Mouse (Mus musculus) megakaryocyte, embryonic 14.5 days (primary cell): Measurements from ENCODE around the gene 2610008E11Rik. TPM values are rescaled to one million over a fixed set of nuclear protein-coding genes. Genes with fewer than 3 reads are reported as not detected.
"Not testable (repeated sequence)": the region's sequence is repeated elsewhere in the genome, so short reads cannot be mapped to it uniquely, and the experiment has no call there.

Experiments
- H3K27me3 ChIP-seq: replicated peaks from 2 replicates; pipeline ENCODE3; 2012; ENCODE audit warnings: inconsistent platforms
- H3K36me3 ChIP-seq: replicated peaks from 2 replicates; pipeline ENCODE3; 2012; ENCODE audit warnings: low read length, inconsistent platforms, mixed read lengths
- H3K4me1 ChIP-seq: 2 replicates; pipeline ENCODE4 v1.6.1; 2012; ENCODE audit warnings: inconsistent platforms
- H3K4me3 ChIP-seq: replicated peaks from 2 replicates; pipeline ENCODE3; 2012; ENCODE audit warnings: moderate library complexity, mild to moderate bottlenecking, inconsistent platforms
- H3K9me3 ChIP-seq: 2 replicates; pipeline ENCODE4 v1.6.1; 2012; ENCODE audit warnings: inconsistent platforms
- FLI1 ChIP-seq: IDR thresholded peaks from 2 replicates; pipeline ENCODE4 v1.6.1; 2012; ENCODE audit warnings: low read length, inconsistent platforms, mixed read lengths
- GATA1 ChIP-seq: IDR thresholded peaks from 3 replicates; pipeline ENCODE4 v1.6.1; 2012; ENCODE audit warnings: mixed read lengths, low read length, inconsistent platforms, borderline replicate concordance
- polyA plus RNA-seq: library from polyadenylated mRNA; stranded (reverse); fragments of >175 nt; gene quantifications from 2 replicates; pipeline ENCODE4 v1.2.3, GENCODE M21; 2012; ENCODE audit warnings: low replicate concordance; ENCODE audit not compliant: insufficient read depth

Gene 2610008E11Rik
- polyA plus RNA-seq, 1 experiment: not detected

DNA sequence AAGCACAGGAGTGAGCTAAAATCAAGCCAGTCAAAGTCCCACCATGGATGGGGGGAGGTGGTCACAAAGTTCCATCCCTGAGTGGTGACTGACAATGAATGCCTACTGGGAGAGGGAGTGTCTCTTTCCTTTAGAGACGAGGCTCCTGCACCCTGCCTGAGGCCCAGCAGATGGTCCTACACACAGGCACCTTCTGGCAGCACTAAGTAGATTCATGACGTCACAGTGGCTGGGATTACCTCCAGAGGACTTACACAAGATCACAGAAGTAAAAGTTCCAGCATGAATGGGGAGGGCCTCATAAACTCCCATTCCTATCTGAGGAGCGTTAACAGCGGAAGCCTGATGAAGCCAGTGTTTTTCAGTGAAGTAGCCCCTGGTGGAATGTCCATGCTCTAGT is 8.4 kb downstream of the 2610008E11Rik start:
- no peaks in the 10 kb centered on the region for H3K4me1 ChIP-seq
- no peaks in the 10 kb centered on the region for H3K27me3 ChIP-seq
- TF ChIP-seq FLI1 (no peak), GATA1 (no peak)
- no peak overlapping the region for H3K4me3 ChIP-seq
- peaks cover 64% of the 10 kb centered on the region for H3K36me3 ChIP-seq
- H3K9me3 ChIP-seq: no peaks in the 10 kb centered on the region; the same call in 1 of the 2 replicates

DNA sequence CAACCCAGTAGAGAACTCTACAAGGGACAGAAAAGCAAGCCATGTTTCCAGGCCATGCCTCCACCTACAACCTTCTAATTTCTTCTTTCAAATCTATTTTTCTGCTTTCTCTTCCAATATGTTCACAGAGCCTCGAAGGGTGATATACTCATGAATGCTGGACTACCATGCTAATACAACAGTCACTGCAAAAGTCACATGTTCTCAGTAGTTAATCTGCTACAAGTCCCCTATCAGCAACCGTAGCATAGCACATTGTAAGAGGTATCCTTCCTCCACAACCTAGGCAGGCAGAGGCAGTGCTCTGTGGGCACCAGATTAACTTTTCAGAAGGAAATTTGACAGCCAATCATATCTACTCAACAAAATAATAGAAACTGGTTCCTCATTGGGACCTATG is 10.8 kb downstream of the 2610008E11Rik start:
- TF ChIP-seq FLI1 (no peak), GATA1 (no peak)
- no peaks in the 10 kb centered on the region for H3K4me1 ChIP-seq
- H3K27me3 ChIP-seq: no peaks in the 10 kb centered on the region
- H3K9me3 ChIP-seq: no peaks in the 10 kb centered on the region; the same call in 1 of the 2 replicates
- H3K4me3 ChIP-seq: no peak overlapping the region
- H3K36me3 ChIP-seq: peaks cover 44% of the 10 kb centered on the region

- H3K36me3 ChIP-seq, H3K4me3 ChIP-seq, H3K27me3 ChIP-seq, H3K4me1 ChIP-seq: not testable (repeated sequence)
- H3K9me3 ChIP-seq: peaks cover 32% of the 10 kb centered on the region
These were observed 40.0 kb downstream of the 2610008E11Rik start for GRCm38 (mm10) chr10:79057370-79057769.

DNA sequence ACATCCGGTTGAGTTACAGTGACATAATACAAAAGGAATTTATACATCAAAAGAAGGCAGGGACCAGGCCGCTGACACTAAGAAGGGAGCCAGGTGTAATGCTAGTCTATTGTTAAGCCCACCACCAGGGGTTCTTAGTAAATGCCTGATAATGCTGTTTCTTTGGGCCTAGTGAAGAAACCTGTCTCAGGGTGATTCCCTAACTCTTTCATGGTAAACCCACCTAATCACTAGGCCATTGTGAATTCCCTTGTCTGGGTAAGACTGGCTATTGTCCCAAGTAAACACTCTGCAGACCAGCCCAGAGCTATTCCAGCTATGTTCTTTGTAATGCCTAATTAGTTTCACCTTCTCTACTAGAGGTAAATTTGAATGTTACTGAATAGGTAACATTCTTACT is 54.9 kb downstream of the 2610008E11Rik start:
- H3K4me3 ChIP-seq, H3K4me1 ChIP-seq, H3K9me3 ChIP-seq, H3K36me3 ChIP-seq, H3K27me3 ChIP-seq: not testable (repeated sequence)

DNA sequence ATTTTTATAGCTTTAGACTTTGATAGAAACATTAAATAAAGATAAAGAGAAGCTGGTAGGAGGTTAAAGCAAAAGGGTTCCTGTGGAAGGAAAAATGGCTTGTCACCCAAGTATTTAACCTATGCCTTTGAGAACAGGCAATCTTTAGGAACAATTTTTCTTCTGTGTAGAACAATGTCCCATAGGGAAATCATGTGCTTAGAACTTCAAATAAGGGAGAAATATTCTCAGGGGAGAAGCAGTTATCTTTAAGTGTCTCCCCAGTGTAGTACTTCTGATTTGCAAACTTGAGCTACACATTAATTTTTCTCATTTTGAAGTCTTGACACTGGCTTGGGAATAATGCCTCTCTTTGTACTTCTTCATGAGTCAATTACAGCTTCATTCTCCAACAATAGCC is 69.0 kb downstream of the 2610008E11Rik start, which contains the start of gene Olfr57:
Olfr57 (plus strand) TSS at position 301 of the 400 bp plus-strand sequence.
- Histone ChIP-seq H3K27me3 (no peaks in the 10 kb centered on the region), H3K4me1 (no peaks in the 10 kb centered on the region), H3K9me3 (peaks cover 10% of the 10 kb centered on the region), H3K36me3 (no peaks in the 10 kb centered on the region), H3K4me3 (no peak within 1 kb of the TSS)
- TF ChIP-seq FLI1 (no peak), GATA1 (no peak)

Other genes starting within 250 kb of the 2610008E11Rik start
- not detected in 2 replicates for gene Olfr1356, start 245.4 kb downstream of the 2610008E11Rik start, polyA plus RNA-seq
- gene Olfr1355, start 222.1 kb downstream of the 2610008E11Rik start, polyA plus RNA-seq: not detected in 2 replicates
- gene Olfr1354, start 184.4 kb downstream of the 2610008E11Rik start, polyA plus RNA-seq: not detected in 2 replicates
- gene Olfr8, start 147.0 kb downstream of the 2610008E11Rik start, polyA plus RNA-seq: not detected in 2 replicates
- not detected in 2 replicates for gene Olfr1353, start 134.3 kb downstream of the 2610008E11Rik start, polyA plus RNA-seq
- gene Olfr1352, start 116.5 kb downstream of the 2610008E11Rik start, polyA plus RNA-seq: not detected in 2 replicates
- gene Olfr1351, start 85.1 kb downstream of the 2610008E11Rik start, polyA plus RNA-seq: not detected in 2 replicates
- gene Olfr57, start 68.9 kb downstream of the 2610008E11Rik start, polyA plus RNA-seq: not detected in 2 replicates
- gene Vmn2r80, start 51.2 kb upstream of the 2610008E11Rik start, polyA plus RNA-seq: not detected in 2 replicates
- gene Vmn2r81, start 150.1 kb upstream of the 2610008E11Rik start, polyA plus RNA-seq: not detected in 2 replicates